In the genomic region with DNA sequence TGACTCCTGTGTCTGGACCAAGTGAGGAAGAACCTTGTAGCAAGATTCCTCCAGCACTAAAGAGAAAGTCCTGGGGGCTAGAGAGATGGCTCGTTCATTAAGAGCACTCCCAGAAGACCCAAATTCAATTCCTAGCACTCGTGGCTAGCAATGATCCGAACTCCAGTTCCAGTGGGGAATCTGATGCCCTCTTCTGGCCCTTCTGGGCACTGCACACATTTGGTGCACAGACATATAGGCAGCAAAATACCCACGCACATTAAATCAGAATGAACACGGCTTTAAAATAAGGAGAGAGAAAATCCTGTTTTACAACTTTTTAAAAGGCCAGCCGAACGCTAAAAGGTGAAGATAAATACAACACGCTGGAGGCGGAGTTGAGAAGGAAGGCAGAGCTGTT, we compare ENCODE assay signal across 10 mouse cellular contexts. TPM values are rescaled to one million over a fixed set of nuclear protein-coding genes. Genes with fewer than 3 reads are reported as not detected.
DNase-seq lines count a peak whose midpoint lies in the region; ATAC-seq and TF ChIP-seq lines count a peak whose summit lies in the region.
"Had no signal": no experiment of that assay in that cellular context is flagged by ENCODE, and none has a peak within 500 bp of the region (broad histone marks: within the 10 kb centered on the region; RNA-seq: fewer than 3 reads in every experiment).

No protein-coding gene starts in this region.

- ATAC-seq in liver, postnatal 0 days, result no peak
- ATAC-seq in liver, embryonic 11.5 days (replicated peaks; ENCODE audit: low FRiP score), result no peak
- no peak for ATAC-seq in megakaryocyte progenitor cell, adult 5-6 weeks (replicated peaks; ENCODE audit: poor library complexity)
- ATAC-seq in cerebellum, adult (ENCODE audit: insufficient number of reproducible peaks, low FRiP score, low TSS enrichment), result no peak

- no peaks in the 10 kb centered on the region for H3K4me1 ChIP-seq in liver, postnatal 0 days (ENCODE audit: insufficient read depth)
- no peaks in the 10 kb centered on the region for H3K4me1 ChIP-seq in liver, embryonic 11.5 days (replicated peaks; ENCODE audit: control insufficient read depth, insufficient read depth, low read length)
- peaks cover 0 to 23% of the 10 kb centered on the region in 2 experiments; a peak in 2 of 4 replicates for H3K4me1 ChIP-seq in MEL (ENCODE audit: control insufficient read depth in 1 of 2, insufficient read depth in 2 of 2, low read length in 2 of 2)
- no peaks in the 10 kb centered on the region for H3K4me1 ChIP-seq in limb, embryonic 10.5 days
- H3K4me1 ChIP-seq: embryonic facial prominence, embryonic 13.5 days; liver, embryonic 13.5 days had no signal

- 77% methylated on average over 9 of the region's 9 CpGs for WGBS in liver, postnatal 0 days (ENCODE audit: insufficient replicate concordance)
- 81% methylated on average over 9 of the region's 9 CpGs for WGBS in liver, embryonic 11.5 days
- 81% methylated on average over 9 of the region's 9 CpGs for whole genome bisulfite sequencing in limb, embryonic 10.5 days

- H3K27ac ChIP-seq in liver, postnatal 0 days (ENCODE audit: low read depth), result no peak overlapping the region
- no peak overlapping the region for H3K27ac ChIP-seq in liver, embryonic 11.5 days (ENCODE audit: low read depth, low read length)
- H3K27ac ChIP-seq in MEL (ENCODE audit: control insufficient read depth, low read depth, low read length), result no peak overlapping the region
- no peak overlapping the region for H3K27ac ChIP-seq in limb, embryonic 10.5 days
- H3K27ac ChIP-seq: embryonic facial prominence, embryonic 13.5 days; liver, embryonic 13.5 days had no signal

- no peak for TF ChIP-seq RAD21 in MEL (IDR thresholded peaks at IDR 0.05; ENCODE audit: low read depth, low read length)

- H3K79me2 ChIP-seq in MEL (ENCODE audit: control insufficient read depth, insufficient read depth, low read length, poor library complexity), result no peaks in the 10 kb centered on the region

- DNase-seq in gastrocnemius, postnatal 10 days, result peak; percentile 13
- DNase-seq in gastrocnemius, postnatal 25 days, result no peak
- DNase-seq in liver, postnatal 0 days, result peak; percentile 26
- DNase-seq in liver, embryonic 11.5 days (ENCODE audit: low spot score), result no peak
- DNase-seq in MEL (ENCODE audit: low read depth, low spot score), result peak; percentile 34
- DNase-seq in limb, embryonic 10.5 days (ENCODE audit: low spot score), result peak; percentile 42
- DNase-seq: liver, embryonic 13.5 days had no signal

- no peaks in the 10 kb centered on the region for H3K27me3 ChIP-seq in liver, postnatal 0 days (ENCODE audit: insufficient read depth, low read length)
- no peaks in the 10 kb centered on the region for H3K27me3 ChIP-seq in liver, embryonic 11.5 days (replicated peaks; ENCODE audit: control insufficient read depth, insufficient read depth, low read length)
- H3K27me3 ChIP-seq in MEL (ENCODE audit: control insufficient read depth in 1 of 2, insufficient read depth in 2 of 2, low read length in 2 of 2), result no peaks in the 10 kb centered on the region
- H3K27me3 ChIP-seq in limb, embryonic 10.5 days (ENCODE audit: low read depth, poor library complexity, severe bottlenecking), result no peaks in the 10 kb centered on the region
- H3K27me3 ChIP-seq: embryonic facial prominence, embryonic 13.5 days; liver, embryonic 13.5 days had no signal

- H3K9ac ChIP-seq in liver, postnatal 0 days (replicated peaks), result no peak overlapping the region
- no peak overlapping the region for H3K9ac ChIP-seq in liver, embryonic 11.5 days (ENCODE audit: low read depth, low read length)
- H3K9ac ChIP-seq in MEL (ENCODE audit: control insufficient read depth, low read depth, low read length, poor library complexity, severe bottlenecking), result no peak overlapping the region
- H3K9ac ChIP-seq: embryonic facial prominence, embryonic 13.5 days; liver, embryonic 13.5 days had no signal

- no peak for TF ChIP-seq EP300 in liver, postnatal 0 days (IDR thresholded peaks at IDR 0.05; ENCODE audit: low read depth)
- TF ChIP-seq EP300 in MEL (IDR thresholded peaks at IDR 0.05; ENCODE audit: low read depth in 1 of 2, low read length in 2 of 2), result no peak

- no peaks in the 10 kb centered on the region for H3K9me3 ChIP-seq in liver, postnatal 0 days (ENCODE audit: low read length)
- H3K9me3 ChIP-seq in liver, embryonic 11.5 days (ENCODE audit: control insufficient read depth, low read length), result no peaks in the 10 kb centered on the region
- no peaks in the 10 kb centered on the region for H3K9me3 ChIP-seq in MEL (replicated peaks; ENCODE audit: insufficient read depth, low read length)
- H3K9me3 ChIP-seq in limb, embryonic 10.5 days (replicated peaks), result no peaks in the 10 kb centered on the region
- H3K9me3 ChIP-seq: embryonic facial prominence, embryonic 13.5 days; liver, embryonic 13.5 days had no signal

- no peak for TF ChIP-seq POLR2A in MEL (IDR thresholded peaks at IDR 0.05; ENCODE audit: control insufficient read depth in 1 of 2, insufficient read depth in 1 of 2, low read depth in 1 of 2, low read length in 2 of 2, poor library complexity in 1 of 2)

- H3K36me3 ChIP-seq in liver, postnatal 0 days (replicated peaks; ENCODE audit: insufficient read depth, low read length), result no peaks in the 10 kb centered on the region
- no peaks in the 10 kb centered on the region for H3K36me3 ChIP-seq in liver, embryonic 11.5 days (ENCODE audit: control insufficient read depth, insufficient read depth, low read length)
- peaks cover 0 to 16% of the 10 kb centered on the region in 2 experiments; a peak in 2 of 4 replicates for H3K36me3 ChIP-seq in MEL (ENCODE audit: control insufficient read depth in 1 of 2, insufficient read depth in 2 of 2, low read length in 2 of 2)
- no peaks in the 10 kb centered on the region for H3K36me3 ChIP-seq in limb, embryonic 10.5 days
- H3K36me3 ChIP-seq: embryonic facial prominence, embryonic 13.5 days; liver, embryonic 13.5 days had no signal

- no peak overlapping the region for H3K4me2 ChIP-seq in liver, postnatal 0 days (ENCODE audit: low read depth, low read length)
- no peak overlapping the region for H3K4me2 ChIP-seq in liver, embryonic 11.5 days
- H3K4me2 ChIP-seq: embryonic facial prominence, embryonic 13.5 days; liver, embryonic 13.5 days had no signal

- H3K4me3 ChIP-seq in liver, postnatal 0 days (ENCODE audit: low read depth, low read length), result no peak overlapping the region
- H3K4me3 ChIP-seq in liver, embryonic 11.5 days (ENCODE audit: low read depth, low read length), result no peak overlapping the region
- no peak overlapping the region for H3K4me3 ChIP-seq in MEL (ENCODE audit: control insufficient read depth in 1 of 2, insufficient read depth in 1 of 2, low read depth in 2 of 2, low read length in 2 of 2)
- no peak overlapping the region for H3K4me3 ChIP-seq in limb, embryonic 10.5 days
- H3K4me3 ChIP-seq: embryonic facial prominence, embryonic 13.5 days; liver, embryonic 13.5 days had no signal

- TF ChIP-seq CTCF in liver, postnatal 0 days (IDR thresholded peaks at IDR 0.05; ENCODE audit: low read depth), result peak; percentile 45
- peak; percentile 32 to 46 (median 44); a peak in 5 of 6 replicates for TF ChIP-seq CTCF in MEL (IDR thresholded peaks at IDR 0.05 in 2 of 3, conservative IDR thresholded peaks at IDR 0.05 in 1 of 3; ENCODE audit: control insufficient read depth in 1 of 3, insufficient read depth in 1 of 3, low read depth in 2 of 3, low read length in 3 of 3, poor library complexity in 1 of 3, severe bottlenecking in 1 of 3)

TF ChIP-seq in MEL, 35 proteins besides CTCF, POLR2A, EP300 and RAD21:
- TF ChIP-seq POLR2AphosphoS5 (IDR thresholded peaks at IDR 0.05; ENCODE audit: borderline replicate concordance, low read depth, low read length) (no peak), JUND (IDR thresholded peaks at IDR 0.05; ENCODE audit: low read depth, low read length) (no peak), E2F4 (IDR thresholded peaks at IDR 0.05; ENCODE audit: borderline replicate concordance, low read depth, low read length) (no peak), SIN3A (IDR thresholded peaks at IDR 0.05; ENCODE audit: low read length) (no peak), NELFE (IDR thresholded peaks at IDR 0.05; ENCODE audit: low read depth, low read length) (no peak), ZC3H11A (IDR thresholded peaks at IDR 0.05; ENCODE audit: low read depth, low read length) (no peak), RCOR1 (IDR thresholded peaks at IDR 0.05; ENCODE audit: low read depth, low read length) (no peak), USF1 (IDR thresholded peaks at IDR 0.05; ENCODE audit: low read depth, low read length) (no peak), GATA1 (IDR thresholded peaks at IDR 0.05; ENCODE audit: low read depth, low read length) (no peak), MXI1 (IDR thresholded peaks at IDR 0.05; ENCODE audit: low read depth, low read length) (no peak), MEF2A (IDR thresholded peaks at IDR 0.05; ENCODE audit: extremely low read depth, insufficient replicate concordance, low read depth, low read length, poor library complexity, severe bottlenecking) (no peak), ELF1 (IDR thresholded peaks at IDR 0.05; ENCODE audit: low read depth, low read length) (no peak), ZMIZ1 (IDR thresholded peaks at IDR 0.05; ENCODE audit: low read depth, low read length) (no peak), KAT2A (conservative IDR thresholded peaks at IDR 0.05; ENCODE audit: low read depth, low read length) (no peak), TBP (IDR thresholded peaks at IDR 0.05; ENCODE audit: low read depth, low read length) (no peak), MAFK (IDR thresholded peaks at IDR 0.05; ENCODE audit: borderline replicate concordance, low read depth, low read length) (no peak), ETS1 (IDR thresholded peaks at IDR 0.05; ENCODE audit: low read depth, low read length) (no peak), TCF12 (IDR thresholded peaks at IDR 0.05; ENCODE audit: low read depth, low read length) (no peak), TAL1 (IDR thresholded peaks at IDR 0.05; ENCODE audit: low read length) (no peak)

RNA-seq across cellular contexts. Expression of a gene that starts 43.9 kb away (rescaled TPM):
- total RNA-seq in gastrocnemius, postnatal 10 days (2021), result 10 to 100 TPM; 31.4 to 38.8 TPM
- 10 to 100 TPM; 20.4 to 22.2 TPM for total RNA-seq in gastrocnemius, postnatal 25 days (2021)
- 7.8 and 8.7 TPM in 2 replicates for polyA plus RNA-seq in liver, postnatal 0 days (2015; fragmentation: Nextera tagmentation; extraction: Ambion mirVana)
- 25.4 and 32.2 TPM in 2 replicates for polyA plus RNA-seq in liver, embryonic 11.5 days (2014; fragmentation: Nextera tagmentation; extraction: Ambion mirVana)
- total RNA-seq in MEL (2012; rRNA removed), result 22.7 and 25.6 TPM in 2 replicates
- 10 to 100 TPM in 1 of 2 experiments, not detected in 1; 70.6 TPM for polyA plus RNA-seq in MEL (2012; ENCODE audit: insufficient read depth in 1 of 2, insufficient read length in 2 of 2, low read depth in 1 of 2, low replicate concordance in 2 of 2, missing spikeins in 1 of 2)
- polyA plus RNA-seq in limb, embryonic 10.5 days (2016; fragmentation: Nextera tagmentation; extraction: Ambion mirVana), result 27.5 and 28.9 TPM in 2 replicates
- total RNA-seq in megakaryocyte progenitor cell, adult 5-6 weeks (2015), result 115 and 134 TPM in 2 replicates
- 48.0 and 67.5 TPM in 2 replicates for total RNA-seq in megakaryocyte progenitor cell, adult 5-6 weeks (2017)

Comparison
In these comparisons a context has a peak if more than half of its experiments do, and no peak if none do; other contexts are left out.
1. DNase-seq: peak in gastrocnemius, postnatal 10 days (single experiment), liver, postnatal 0 days (single experiment), MEL (single experiment) and limb, embryonic 10.5 days (single experiment); none in gastrocnemius, postnatal 25 days (single experiment) and liver, embryonic 11.5 days (single experiment).